Mouse (Mus musculus) common myeloid progenitor, adult 5-6 weeks (primary cell): ENCODE measurements at regions not wholly inside any gene's neighbourhood (a gene's known extent, or its start where the extent isn't known, plus 50 kb on each side); places are given as distances from the start of the nearest gene placed in this dataset.

Experiments used
- ATAC-seq: replicated peaks from 2 replicates; pipeline ENCODE4 v1.8.0; 2016; ENCODE audit warnings: low read depth, mild to moderate bottlenecking, moderate TSS enrichment, inconsistent platforms; ENCODE audit not compliant: poor library complexity, severe bottlenecking

GRCm38 (mm10) chr19:23087575-23087974 is 53.5 kb upstream of the Klf9 start:
- no peak for ATAC-seq

GRCm38 (mm10) chr19:23089081-23089480 is 51.9 kb upstream of the Klf9 start:
- ATAC-seq, result no peak

GRCm38 (mm10) chr19:23089761-23090514 is 51.1 kb upstream of the Klf9 start:
- ATAC-seq, result no peak
